11 mouse cellular contexts compared by ENCODE assay signal in the genomic region with DNA sequence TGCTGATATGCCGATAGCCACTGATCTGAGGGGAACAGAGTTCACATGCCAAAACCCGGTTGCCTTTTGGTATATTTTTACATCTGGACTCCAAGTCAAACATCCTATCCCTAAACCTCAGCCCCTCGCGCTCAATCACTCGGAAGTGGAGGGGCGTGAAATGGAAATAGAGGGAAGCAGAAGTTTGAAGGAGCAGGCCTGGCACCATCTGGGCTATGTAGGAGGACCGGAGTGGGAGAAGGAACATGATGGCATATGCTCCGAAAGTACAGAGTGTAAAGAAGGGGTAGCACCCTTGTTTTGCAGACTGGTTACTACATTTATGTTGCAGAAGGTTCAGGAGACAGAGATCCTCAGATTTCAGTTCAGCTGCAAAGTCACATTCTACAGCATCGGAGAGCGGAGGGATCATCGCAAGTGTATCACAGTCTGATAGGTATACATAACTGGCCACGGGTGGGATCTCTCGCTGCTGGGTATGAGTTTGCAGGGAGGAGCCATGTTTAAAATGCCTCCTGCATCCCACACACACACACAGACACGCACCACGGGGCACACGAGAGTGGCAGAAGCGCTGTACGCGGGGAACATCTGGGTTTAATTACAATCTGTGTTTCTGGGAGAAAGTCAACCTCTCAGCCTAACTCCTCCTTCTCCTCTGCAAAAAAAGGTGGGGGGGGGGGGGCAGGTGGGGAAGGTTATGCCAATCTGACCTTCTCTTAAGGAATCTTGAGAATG.
DNase-seq lines count a peak whose midpoint lies in the region; ATAC-seq and TF ChIP-seq lines count a peak whose summit lies in the region.
"Had no signal": no experiment of that assay in that cellular context is flagged by ENCODE, and none has a peak within 500 bp of the region (broad histone marks: within the 10 kb centered on the region; RNA-seq: fewer than 3 reads in every experiment).

No protein-coding gene starts in this region.

- H3K9me3 ChIP-seq in kidney, embryonic 16.5 days (ENCODE audit: low read length), result no peaks in the 10 kb centered on the region
- H3K9me3 ChIP-seq: forebrain, embryonic 12.5 days had no signal

- no peak for DNase-seq in kidney, adult 8-10 months
- DNase-seq in frontal cortex, adult 2 months (ENCODE audit: extremely low spot score in 1 of 2, low spot score in 1 of 2), result peak; percentile 73 to 85
- DNase-seq in left cerebral cortex, adult 2 months (ENCODE audit: extremely low spot score in 1 of 2, low spot score in 2 of 2), result peak; percentile 53 to 71
- peak; percentile 22 for DNase-seq in right cerebral cortex, postnatal 14 days
- no peak for DNase-seq in ovary, postnatal 10 days (ENCODE audit: low spot score)
- no peak for DNase-seq in testis, postnatal 14 days (ENCODE audit: low spot score)
- DNase-seq: kidney, postnatal 10 days; lung, postnatal 10 days had no signal

- no peak for TF ChIP-seq CTCF in left cerebral cortex, adult 2 months (IDR thresholded peaks at IDR 0.05)

- 0 out of 2 replicates have a peak, but pooled peaks have one; percentile 25 for ATAC-seq in kidney, embryonic 16.5 days (ENCODE audit: low FRiP score, low TSS enrichment)
- ATAC-seq in CD4-positive, CD25-positive, alpha-beta regulatory T cell, adult 4 months, result no peak

- H3K4me3 ChIP-seq in kidney, embryonic 16.5 days (ENCODE audit: low read length), result no peak overlapping the region
- H3K4me3 ChIP-seq in left cerebral cortex, adult 2 months, result 0 out of 2 replicates have a peak overlapping the region, but pooled peaks have one; percentile 11
- H3K4me3 ChIP-seq: forebrain, embryonic 12.5 days had no signal

- 70% methylated on average over 19 of the region's 19 CpGs for WGBS in kidney, embryonic 16.5 days

- no peaks in the 10 kb centered on the region for H3K4me1 ChIP-seq in kidney, embryonic 16.5 days (ENCODE audit: insufficient read depth, low read length)
- H3K4me1 ChIP-seq: forebrain, embryonic 12.5 days had no signal

- H3K27ac ChIP-seq in kidney, embryonic 16.5 days (ENCODE audit: low read length), result no peak overlapping the region
- H3K27ac ChIP-seq in left cerebral cortex, adult 2 months, result peak overlapping the region; percentile 41
- H3K27ac ChIP-seq: forebrain, embryonic 12.5 days had no signal

- H3K4me2 ChIP-seq in kidney, embryonic 16.5 days (replicated peaks; ENCODE audit: low read depth, low read length), result no peak overlapping the region
- H3K4me2 ChIP-seq: forebrain, embryonic 12.5 days had no signal

- no peaks in the 10 kb centered on the region for H3K36me3 ChIP-seq in kidney, embryonic 16.5 days (ENCODE audit: insufficient read depth, low read length)
- H3K36me3 ChIP-seq: forebrain, embryonic 12.5 days had no signal

- H3K9ac ChIP-seq in kidney, embryonic 16.5 days (replicated peaks; ENCODE audit: low read length), result no peak overlapping the region
- H3K9ac ChIP-seq: forebrain, embryonic 12.5 days had no signal

- intact Hi-C loops in left cerebral cortex, adult 2 months (cut with DNase I), result loop anchor here (1.0 to 10.0 kb wide), 6 partner anchors 32 to 1092 kb away; partner anchors contain the start of gene Atp2b1

- H3K27me3 ChIP-seq in kidney, embryonic 16.5 days (ENCODE audit: insufficient read depth, low read length), result no peaks in the 10 kb centered on the region
- H3K27me3 ChIP-seq: forebrain, embryonic 12.5 days had no signal

Comparison
In these comparisons a context has a peak if more than half of its experiments do, and no peak if none do; other contexts are left out.
1. DNase-seq: peak in frontal cortex, adult 2 months (2 of 2), left cerebral cortex, adult 2 months (2 of 2) and right cerebral cortex, postnatal 14 days (single experiment); none in kidney, adult 8-10 months (0 of 2), ovary, postnatal 10 days (single experiment) and testis, postnatal 14 days (single experiment).